8 mouse cellular contexts compared by ENCODE assay signal in the genomic region with DNA sequence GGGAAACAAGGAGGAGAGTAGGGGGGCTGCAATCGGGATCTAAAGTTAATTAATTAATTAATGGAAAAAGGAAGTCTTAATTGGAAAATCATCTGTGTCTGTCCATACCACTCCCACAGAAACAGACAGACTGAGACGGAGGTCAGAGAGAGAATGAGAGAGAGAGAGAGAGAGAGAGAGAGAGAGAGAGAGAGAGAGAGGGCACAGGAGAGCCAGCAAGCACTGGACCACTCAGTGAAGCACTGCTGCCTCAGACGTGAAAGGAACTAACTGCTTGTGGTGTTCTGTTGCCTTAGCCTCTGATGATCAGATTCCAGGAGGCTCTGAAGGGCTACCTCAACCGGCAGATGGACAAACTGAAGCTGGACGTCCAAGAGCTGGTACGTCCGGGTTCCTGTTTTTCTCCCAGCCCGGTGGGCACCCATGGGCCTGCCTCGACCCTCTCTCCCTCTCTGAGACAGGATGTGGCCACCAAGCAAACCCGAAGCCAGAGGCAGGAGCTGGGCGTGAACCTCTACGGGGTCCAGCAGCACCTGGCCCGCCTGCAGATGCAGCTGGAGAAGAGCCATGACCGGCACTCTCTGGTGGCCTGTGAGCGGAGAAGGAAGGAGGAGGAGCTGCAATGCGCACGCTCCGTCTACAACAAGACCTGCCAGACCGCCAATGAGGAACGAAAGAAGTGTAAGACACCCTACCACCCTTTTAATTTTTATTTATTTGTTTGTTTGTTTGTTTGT. TPM values are rescaled to one million over a fixed set of nuclear protein-coding genes. Genes with fewer than 3 reads are reported as not detected.
DNase-seq lines count a peak whose midpoint lies in the region; ATAC-seq and TF ChIP-seq lines count a peak whose summit lies in the region.

No protein-coding gene starts in this region.

- peak overlapping the region; percentile 72 for H3K27ac ChIP-seq in forebrain, embryonic 10.5 days
- peak overlapping the region; percentile 39; the same call in 1 of the 2 replicates for H3K27ac ChIP-seq in hindbrain, embryonic 15.5 days (replicated peaks)
- no peak overlapping the region for H3K27ac ChIP-seq in lung, embryonic 15.5 days
- peak overlapping the region; percentile 19; the same call in 1 of the 2 replicates for H3K27ac ChIP-seq in small intestine, adult 2 months (ENCODE audit: insufficient read depth, low read depth, low read length)

- H3K27me3 ChIP-seq in forebrain, embryonic 10.5 days (ENCODE audit: poor library complexity, severe bottlenecking) = no peaks in the 10 kb centered on the region; the same call in 1 of the 2 replicates
- no peaks in the 10 kb centered on the region for H3K27me3 ChIP-seq in hindbrain, embryonic 15.5 days
- H3K27me3 ChIP-seq in lung, embryonic 15.5 days = peaks cover 3% of the 10 kb centered on the region; the same call in 1 of the 2 replicates
- H3K27me3 ChIP-seq in small intestine, adult 2 months (ENCODE audit: control insufficient read depth, insufficient read depth, low read length) = no peaks in the 10 kb centered on the region

- ATAC-seq in hindbrain, embryonic 15.5 days (ENCODE audit: low FRiP score, low read depth) = no peak; the same call in 1 of the 2 replicates
- no peak for ATAC-seq in lung, embryonic 15.5 days (ENCODE audit: borderline replicate concordance, extremely low read depth, low FRiP score, low TSS enrichment)

- peak; percentile 44 for DNase-seq in ovary, postnatal 36 days (ENCODE audit: low spot score)
- DNase-seq in ovary, adult 18-20 months (ENCODE audit: low spot score) = no peak
- DNase-seq in forebrain, embryonic 10.5 days (ENCODE audit: extremely low spot score, low spot score) = no peak
- DNase-seq in right cerebral cortex, postnatal 4 days = no peak
- no peak for DNase-seq in right cerebral cortex, adult 18-20 months

- WGBS in forebrain, embryonic 10.5 days = 39% methylated on average over 20 of the region's 20 CpGs
- WGBS in hindbrain, embryonic 15.5 days = 41% methylated on average over 20 of the region's 20 CpGs
- 26% methylated on average over 20 of the region's 20 CpGs for WGBS in lung, embryonic 15.5 days
- WGBS in small intestine, adult 2 months = 17% methylated on average over 20 of the region's 20 CpGs

- peak overlapping the region; percentile 55 for H3K4me2 ChIP-seq in hindbrain, embryonic 15.5 days
- peak overlapping the region; percentile 67 for H3K4me2 ChIP-seq in lung, embryonic 15.5 days

- H3K9me3 ChIP-seq in forebrain, embryonic 10.5 days = peaks cover 11% of the 10 kb centered on the region
- no peaks in the 10 kb centered on the region for H3K9me3 ChIP-seq in hindbrain, embryonic 15.5 days
- no peaks in the 10 kb centered on the region for H3K9me3 ChIP-seq in lung, embryonic 15.5 days

- peaks cover 30% of the 10 kb centered on the region for H3K4me1 ChIP-seq in forebrain, embryonic 10.5 days
- peaks cover 10% of the 10 kb centered on the region for H3K4me1 ChIP-seq in hindbrain, embryonic 15.5 days (replicated peaks)
- H3K4me1 ChIP-seq in lung, embryonic 15.5 days = peaks cover 20% of the 10 kb centered on the region
- peaks cover 5% of the 10 kb centered on the region for H3K4me1 ChIP-seq in small intestine, adult 2 months (ENCODE audit: control insufficient read depth, insufficient read depth, insufficient read length, low read length)

- TF ChIP-seq CTCF in small intestine, adult 2 months (IDR thresholded peaks at IDR 0.05; ENCODE audit: extremely low read depth, insufficient read length, insufficient replicate concordance, low read depth, low read length) = no peak

- TF ChIP-seq POLR2A in small intestine, adult 2 months (IDR thresholded peaks at IDR 0.05; ENCODE audit: low read depth, low read length) = peak; percentile 39; the same call in 1 of the 2 replicates

- H3K4me3 ChIP-seq in forebrain, embryonic 10.5 days = peak overlapping the region; percentile 42
- H3K4me3 ChIP-seq in hindbrain, embryonic 15.5 days = peak overlapping the region; percentile 25
- peak overlapping the region; percentile 25 for H3K4me3 ChIP-seq in lung, embryonic 15.5 days
- H3K4me3 ChIP-seq in small intestine, adult 2 months (ENCODE audit: low read depth, low read length) = peak overlapping the region; percentile 54

- H3K36me3 ChIP-seq in forebrain, embryonic 10.5 days (replicated peaks) = peaks cover 82% of the 10 kb centered on the region
- peaks cover 4% of the 10 kb centered on the region; the same call in 1 of the 2 replicates for H3K36me3 ChIP-seq in hindbrain, embryonic 15.5 days
- H3K36me3 ChIP-seq in lung, embryonic 15.5 days = no peaks in the 10 kb centered on the region
- H3K36me3 ChIP-seq in small intestine, adult 2 months (ENCODE audit: control insufficient read depth, insufficient read depth, low read length) = no peaks in the 10 kb centered on the region

- H3K9ac ChIP-seq in hindbrain, embryonic 15.5 days = 0 out of 2 replicates have a peak overlapping the region, but pooled peaks have one; percentile 14
- no peak overlapping the region for H3K9ac ChIP-seq in lung, embryonic 15.5 days

RNA-seq across cellular contexts. Expression of gene Ccdc40, which starts 9.4 kb away (rescaled TPM):
- 23.1 and 23.6 TPM in 2 replicates for polyA plus RNA-seq in forebrain, embryonic 10.5 days (2016; fragmentation: Nextera tagmentation; extraction: Ambion mirVana)
- polyA plus RNA-seq in hindbrain, embryonic 15.5 days (2015; fragmentation: Nextera tagmentation; extraction: Ambion mirVana) = 14.6 and 15.4 TPM in 2 replicates
- 4.9 and 5.7 TPM in 2 replicates for polyA plus RNA-seq in lung, embryonic 15.5 days (2015; fragmentation: Nextera tagmentation; extraction: Ambion mirVana)
- 0.18 and 0.20 TPM in 2 replicates for polyA plus RNA-seq in small intestine, adult 2 months (2012; rRNA removed)

RNA-seq across cellular contexts. Expression of gene Tbc1d16, which starts 9.4 kb away (rescaled TPM):
- 22.5 and 22.7 TPM in 2 replicates for polyA plus RNA-seq in forebrain, embryonic 10.5 days (2016; fragmentation: Nextera tagmentation; extraction: Ambion mirVana)
- polyA plus RNA-seq in hindbrain, embryonic 15.5 days (2015; fragmentation: Nextera tagmentation; extraction: Ambion mirVana) = 56.1 and 57.1 TPM in 2 replicates
- polyA plus RNA-seq in lung, embryonic 15.5 days (2015; fragmentation: Nextera tagmentation; extraction: Ambion mirVana) = 19.9 and 20.9 TPM in 2 replicates
- polyA plus RNA-seq in small intestine, adult 2 months (2012; rRNA removed) = 4.3 and 5.0 TPM in 2 replicates

RNA-seq across cellular contexts. Expression of gene Gaa, which starts 30.0 kb away (rescaled TPM):
- polyA plus RNA-seq in forebrain, embryonic 10.5 days (2016; fragmentation: Nextera tagmentation; extraction: Ambion mirVana) = 27.5 and 28.4 TPM in 2 replicates
- 95.1 and 105 TPM in 2 replicates for polyA plus RNA-seq in hindbrain, embryonic 15.5 days (2015; fragmentation: Nextera tagmentation; extraction: Ambion mirVana)
- polyA plus RNA-seq in lung, embryonic 15.5 days (2015; fragmentation: Nextera tagmentation; extraction: Ambion mirVana) = 61.5 and 66.1 TPM in 2 replicates
- 35.8 TPM in 2 replicates for polyA plus RNA-seq in small intestine, adult 2 months (2012; rRNA removed)
